Mouse (Mus musculus) ES-E14 (cell line): ENCODE data around the gene Senp2.

Experiments
- CHD2 ChIP-seq: IDR thresholded peaks from 2 replicates; pipeline ENCODE4 v1.6.1; 2014; ENCODE audit warnings: mild to moderate bottlenecking, low read depth, low read length, inconsistent platforms
- MAFK ChIP-seq: IDR thresholded peaks from 2 replicates; pipeline ENCODE4 v1.6.1; 2014; ENCODE audit warnings: mild to moderate bottlenecking, low read depth, low read length, inconsistent platforms; ENCODE audit not compliant: insufficient read depth
- ZNF384 ChIP-seq: IDR thresholded peaks from 2 replicates; pipeline ENCODE4 v1.6.1; 2012; ENCODE audit warnings: low read depth, low read length, inconsistent platforms

DNA sequence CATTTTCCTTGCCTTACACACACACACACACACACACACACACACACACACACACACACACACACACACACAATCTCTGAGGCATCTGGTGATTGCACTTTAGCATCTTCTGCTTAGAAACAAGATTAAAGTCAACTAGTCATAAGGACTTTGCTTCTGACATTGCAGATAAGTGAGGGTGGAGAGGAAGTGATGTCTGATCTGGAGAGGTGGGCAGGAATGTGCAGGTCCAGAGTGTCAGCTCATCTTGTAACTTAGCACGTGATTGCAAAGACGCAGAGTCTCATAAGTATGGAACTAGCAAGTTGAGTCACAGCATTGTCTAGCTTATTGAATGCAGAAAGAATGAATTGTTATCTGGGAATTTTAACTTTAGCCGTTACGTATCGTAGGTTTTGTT, 18.2 kb downstream of the Senp2 start:
- no peak for TF ChIP-seq MAFK
- TF ChIP-seq ZNF384: no peak
- no peak for TF ChIP-seq CHD2
